Mouse (Mus musculus): Measurements from ENCODE around the gene Dnaic2.

DNA sequence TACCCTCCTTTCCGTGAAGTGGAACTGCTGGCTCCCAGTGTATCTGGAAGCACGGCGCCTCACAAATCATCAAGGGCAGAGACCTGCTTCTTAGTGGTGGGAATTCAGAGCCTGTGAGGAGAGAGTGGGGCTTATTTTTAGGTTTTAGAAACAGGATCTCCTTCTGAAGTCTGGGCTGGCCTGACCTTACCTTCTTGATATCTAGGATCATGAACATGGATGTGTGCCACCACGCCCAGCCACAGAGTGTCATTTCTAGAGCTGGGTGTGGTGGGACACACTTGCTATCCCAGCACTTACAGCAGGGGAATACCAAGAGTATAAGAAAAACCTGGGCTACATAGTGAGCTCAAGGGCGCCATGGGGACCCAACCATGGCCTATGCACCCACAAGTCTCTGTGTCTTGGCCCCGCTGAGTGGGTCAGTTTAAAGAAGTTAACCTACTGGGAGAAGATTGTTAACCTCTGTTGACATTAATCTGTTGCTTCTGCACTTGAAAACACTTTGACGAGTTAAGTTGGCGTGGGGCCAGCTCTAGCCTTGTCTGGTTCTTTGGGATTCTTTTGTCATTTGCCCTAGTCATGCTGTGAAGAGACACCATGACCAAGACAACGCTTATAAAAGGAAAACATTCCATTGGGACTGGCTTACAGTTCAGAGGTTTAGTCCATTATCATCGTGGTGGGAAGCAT is 44.0 kb upstream of the Dnaic2 start:
- TF ChIP-seq CTCF (IDR thresholded peaks at IDR 0.05) (no peak), POLR2A (IDR thresholded peaks at IDR 0.05; ENCODE audit: insufficient read depth, low read depth, low read length) (no peak), EP300 (IDR thresholded peaks at IDR 0.05; ENCODE audit: insufficient read depth, low read depth, low read length) (no peak)

Data from heart, adult 2 months (tissue).